Mouse (Mus musculus): ENCODE measurements at regions not wholly inside any gene's neighbourhood (a gene's known extent, or its start where the extent isn't known, plus 50 kb on each side); places are given as distances from the start of the nearest gene placed in this dataset.

- TF ChIP-seq POLR2A (IDR thresholded peaks at IDR 0.05; ENCODE audit: control insufficient read depth, low read depth, low read length) (no peak), CTCF (IDR thresholded peaks at IDR 0.05; ENCODE audit: control insufficient read depth, insufficient read depth, insufficient replicate concordance, low read depth, low read length) (no peak)
- H3K27me3 ChIP-seq (ENCODE audit: control insufficient read depth, insufficient read depth, low read length): no peaks in the 10 kb centered on the region
- H3K27ac ChIP-seq (ENCODE audit: control insufficient read depth, insufficient read depth, low read depth, low read length): no peak overlapping the region
- H3K4me1 ChIP-seq (ENCODE audit: control insufficient read depth, insufficient read depth, low read length): no peaks in the 10 kb centered on the region
- H3K4me3 ChIP-seq (ENCODE audit: control insufficient read depth, low read depth, low read length): no peak overlapping the region
- H3K36me3 ChIP-seq (ENCODE audit: control insufficient read depth, insufficient read depth, low read length): no peaks in the 10 kb centered on the region
Observed at GRCm38 (mm10) chr7:69572626-69573394, 793.7 kb downstream of the Nr2f2 start.

GRCm38 (mm10) chr7:69566949-69567348 is 799.6 kb downstream of the Nr2f2 start:
- Histone ChIP-seq H3K4me1 (ENCODE audit: control insufficient read depth, insufficient read depth, low read length) (no peaks in the 10 kb centered on the region), H3K36me3 (ENCODE audit: control insufficient read depth, insufficient read depth, low read length) (no peaks in the 10 kb centered on the region), H3K27me3 (ENCODE audit: control insufficient read depth, insufficient read depth, low read length) (no peaks in the 10 kb centered on the region), H3K27ac (ENCODE audit: control insufficient read depth, insufficient read depth, low read depth, low read length) (no peak overlapping the region), H3K4me3 (ENCODE audit: control insufficient read depth, low read depth, low read length) (no peak overlapping the region)
- TF ChIP-seq CTCF (IDR thresholded peaks at IDR 0.05; ENCODE audit: control insufficient read depth, insufficient read depth, insufficient replicate concordance, low read depth, low read length): no peak
- TF ChIP-seq POLR2A (IDR thresholded peaks at IDR 0.05; ENCODE audit: control insufficient read depth, low read depth, low read length): no peak

DNA sequence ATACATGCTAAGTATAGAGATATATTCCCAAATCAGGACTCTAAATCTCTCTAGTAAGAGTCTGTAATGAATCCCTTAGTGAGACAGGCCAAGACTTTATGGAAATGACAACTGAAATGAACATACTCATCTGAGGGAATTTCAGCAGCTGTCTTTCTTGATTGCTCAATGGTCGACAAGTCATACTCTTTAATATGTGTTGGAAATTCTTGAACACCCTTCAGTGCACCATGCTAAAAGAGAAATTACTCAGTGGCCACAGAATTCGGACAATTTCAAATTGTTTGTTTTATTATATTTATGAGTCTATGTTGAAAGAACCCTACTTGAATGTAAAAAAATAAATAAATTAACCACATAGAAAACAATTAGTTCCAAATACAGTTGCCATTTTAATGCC is 802.1 kb downstream of the Nr2f2 start:
- H3K36me3 ChIP-seq (ENCODE audit: control insufficient read depth, insufficient read depth, low read length): no peaks in the 10 kb centered on the region
- H3K4me1 ChIP-seq (ENCODE audit: control insufficient read depth, insufficient read depth, low read length): no peaks in the 10 kb centered on the region
- no peak overlapping the region for H3K27ac ChIP-seq (ENCODE audit: control insufficient read depth, insufficient read depth, low read depth, low read length)
- H3K27me3 ChIP-seq (ENCODE audit: control insufficient read depth, insufficient read depth, low read length): no peaks in the 10 kb centered on the region
- H3K4me3 ChIP-seq (ENCODE audit: control insufficient read depth, low read depth, low read length): no peak overlapping the region
- TF ChIP-seq CTCF (IDR thresholded peaks at IDR 0.05; ENCODE audit: control insufficient read depth, insufficient read depth, insufficient replicate concordance, low read depth, low read length): no peak
- no peak for TF ChIP-seq POLR2A (IDR thresholded peaks at IDR 0.05; ENCODE audit: control insufficient read depth, low read depth, low read length)

- Histone ChIP-seq H3K36me3 (ENCODE audit: control insufficient read depth, insufficient read depth, low read length) (no peaks in the 10 kb centered on the region), H3K4me1 (ENCODE audit: control insufficient read depth, insufficient read depth, low read length) (peaks cover 2% of the 10 kb centered on the region; the same call in 1 of the 2 replicates), H3K27me3 (ENCODE audit: control insufficient read depth, insufficient read depth, low read length) (no peaks in the 10 kb centered on the region), H3K27ac (ENCODE audit: control insufficient read depth, insufficient read depth, low read depth, low read length) (no peak overlapping the region), H3K4me3 (ENCODE audit: control insufficient read depth, low read depth, low read length) (no peak overlapping the region)
- TF ChIP-seq CTCF (IDR thresholded peaks at IDR 0.05; ENCODE audit: control insufficient read depth, insufficient read depth, insufficient replicate concordance, low read depth, low read length) (no peak), POLR2A (IDR thresholded peaks at IDR 0.05; ENCODE audit: control insufficient read depth, low read depth, low read length) (no peak)
Observed at GRCm38 (mm10) chr7:69554776-69555175, 805.7 kb upstream of the Arrdc4 start.

DNA sequence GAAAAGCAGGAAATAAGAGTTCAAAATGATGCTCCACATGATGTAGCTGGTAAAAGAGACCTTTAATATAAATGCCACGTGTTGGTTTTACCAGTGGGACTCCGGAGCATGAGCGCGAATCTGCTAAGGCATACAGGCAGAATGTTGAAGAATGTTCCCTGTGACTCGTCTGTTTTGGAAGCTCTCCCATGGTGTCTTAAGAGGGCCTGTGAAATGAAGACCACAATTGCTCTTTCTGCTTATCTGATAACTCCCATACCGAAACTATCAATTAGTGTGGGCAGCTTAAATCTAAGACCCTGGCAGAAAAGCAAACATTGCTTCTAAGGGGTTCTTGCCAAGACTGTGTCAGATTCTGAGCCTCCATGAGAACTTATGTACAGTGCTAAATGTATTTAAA is 804.9 kb upstream of the Arrdc4 start:
- Histone ChIP-seq H3K4me3 (ENCODE audit: control insufficient read depth, low read depth, low read length) (no peak overlapping the region), H3K4me1 (ENCODE audit: control insufficient read depth, insufficient read depth, low read length) (peaks cover 2% of the 10 kb centered on the region; the same call in 1 of the 2 replicates), H3K36me3 (ENCODE audit: control insufficient read depth, insufficient read depth, low read length) (no peaks in the 10 kb centered on the region), H3K27me3 (ENCODE audit: control insufficient read depth, insufficient read depth, low read length) (no peaks in the 10 kb centered on the region), H3K27ac (ENCODE audit: control insufficient read depth, insufficient read depth, low read depth, low read length) (no peak overlapping the region)
- no peak for TF ChIP-seq CTCF (IDR thresholded peaks at IDR 0.05; ENCODE audit: control insufficient read depth, insufficient read depth, insufficient replicate concordance, low read depth, low read length)

DNA sequence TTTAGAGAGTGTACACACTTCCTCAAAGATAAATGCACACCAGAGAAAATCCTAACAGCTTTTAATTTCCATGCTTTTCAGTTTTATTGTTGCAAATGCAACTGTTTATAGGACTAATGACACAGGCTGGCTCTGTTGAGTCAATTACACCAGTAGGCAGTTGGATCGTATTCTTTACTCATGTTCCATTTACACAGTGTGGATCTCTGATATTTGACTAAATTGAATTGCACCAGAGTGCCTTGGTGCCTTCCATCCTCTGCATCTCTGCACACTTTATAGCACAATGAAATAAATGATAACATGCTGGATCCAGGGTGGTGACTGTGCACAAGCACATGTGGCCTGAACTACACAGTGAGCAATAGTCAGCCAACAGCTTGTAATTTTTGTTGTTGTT is 787.0 kb upstream of the Arrdc4 start:
- TF ChIP-seq POLR2A (IDR thresholded peaks at IDR 0.05; ENCODE audit: control insufficient read depth, low read depth, low read length) (no peak), CTCF (IDR thresholded peaks at IDR 0.05; ENCODE audit: control insufficient read depth, insufficient read depth, insufficient replicate concordance, low read depth, low read length) (no peak)
- Histone ChIP-seq H3K36me3 (ENCODE audit: control insufficient read depth, insufficient read depth, low read length) (no peaks in the 10 kb centered on the region), H3K4me3 (ENCODE audit: control insufficient read depth, low read depth, low read length) (no peak overlapping the region), H3K4me1 (ENCODE audit: control insufficient read depth, insufficient read depth, low read length) (no peaks in the 10 kb centered on the region), H3K27ac (ENCODE audit: control insufficient read depth, insufficient read depth, low read depth, low read length) (no peak overlapping the region), H3K27me3 (ENCODE audit: control insufficient read depth, insufficient read depth, low read length) (no peaks in the 10 kb centered on the region)

- no peaks in the 10 kb centered on the region for H3K4me1 ChIP-seq (ENCODE audit: control insufficient read depth, insufficient read depth, low read length)
- H3K27me3 ChIP-seq (ENCODE audit: control insufficient read depth, insufficient read depth, low read length): no peaks in the 10 kb centered on the region
- no peaks in the 10 kb centered on the region for H3K36me3 ChIP-seq (ENCODE audit: control insufficient read depth, insufficient read depth, low read length)
- no peak overlapping the region for H3K27ac ChIP-seq (ENCODE audit: control insufficient read depth, insufficient read depth, low read depth, low read length)
- TF ChIP-seq POLR2A (IDR thresholded peaks at IDR 0.05; ENCODE audit: control insufficient read depth, low read depth, low read length): no peak
- TF ChIP-seq CTCF (IDR thresholded peaks at IDR 0.05; ENCODE audit: control insufficient read depth, insufficient read depth, insufficient replicate concordance, low read depth, low read length): no peak
- no peak overlapping the region for H3K4me3 ChIP-seq (ENCODE audit: control insufficient read depth, low read depth, low read length)
Observed at GRCm38 (mm10) chr7:69513966-69514365, 764.9 kb upstream of the Arrdc4 start.
